Mouse (Mus musculus): Measurements from ENCODE around the gene Pik3r2.

Pik3r2 gene

GRCm38 (mm10) chr8:70757523-70758307, 18.8 kb downstream of the Pik3r2 start:
- DNase-seq (ENCODE audit: low spot score in 2 of 2) = no peak

- no peak for DNase-seq (ENCODE audit: low spot score in 2 of 2)
These were observed 20.0 kb downstream of the Pik3r2 start for GRCm38 (mm10) chr8:70756476-70757040.

GRCm38 (mm10) chr8:70755661-70756475, 20.6 kb downstream of the Pik3r2 start:
- no peak for DNase-seq (ENCODE audit: low spot score in 2 of 2)

GRCm38 (mm10) chr8:70754871-70755660, 21.4 kb downstream of the Pik3r2 start:
- no peak for DNase-seq (ENCODE audit: low spot score in 2 of 2)

- DNase-seq (ENCODE audit: low spot score in 2 of 2) = peak; percentile 97
These were observed 22.3 kb downstream of the Pik3r2 start, which contains the start of gene Rab3a for GRCm38 (mm10) chr8:70754043-70754870. TSS of gene Rab3a (plus strand) at chr8:70754679.

GRCm38 (mm10) chr8:70753151-70753550, 23.4 kb downstream of the Pik3r2 start:
- peak in 1 of 2 experiments; percentile 57 for DNase-seq (ENCODE audit: low spot score in 2 of 2)

- peak; percentile 52 to 71 for DNase-seq (ENCODE audit: low spot score in 2 of 2)
These were observed 24.3 kb downstream of the Pik3r2 start for GRCm38 (mm10) chr8:70752000-70752764.

- no peak for DNase-seq (ENCODE audit: low spot score in 2 of 2)
These were observed 26.3 kb downstream of the Pik3r2 start for GRCm38 (mm10) chr8:70750128-70750680.

GRCm38 (mm10) chr8:70749097-70749674, 27.3 kb downstream of the Pik3r2 start:
- no peak for DNase-seq (ENCODE audit: low spot score in 2 of 2)

GRCm38 (mm10) chr8:70748246-70749096, 28.0 kb downstream of the Pik3r2 start:
- DNase-seq (ENCODE audit: low spot score in 2 of 2) = no peak

- DNase-seq (ENCODE audit: low spot score in 2 of 2) = no peak
These were observed 29.2 kb downstream of the Pik3r2 start for GRCm38 (mm10) chr8:70747211-70747890.

GRCm38 (mm10) chr8:70746676-70747075, 29.8 kb downstream of the Pik3r2 start:
- no peak for DNase-seq (ENCODE audit: low spot score in 2 of 2)

- DNase-seq (ENCODE audit: low spot score in 2 of 2) = no peak
These were observed 30.8 kb downstream of the Pik3r2 start for GRCm38 (mm10) chr8:70745691-70746220.

GRCm38 (mm10) chr8:70744806-70745205, 31.7 kb downstream of the Pik3r2 start:
- DNase-seq (ENCODE audit: low spot score in 2 of 2) = no peak

- peak in 1 of 2 experiments; percentile 36 for DNase-seq (ENCODE audit: low spot score in 2 of 2)
These were observed 32.6 kb downstream of the Pik3r2 start for GRCm38 (mm10) chr8:70743656-70744590.

- DNase-seq (ENCODE audit: low spot score in 2 of 2) = no peak
These were observed 33.4 kb downstream of the Pik3r2 start for GRCm38 (mm10) chr8:70742981-70743655.
